Mouse (Mus musculus): ENCODE data around the gene Ubap2.

Gene Ubap2

DNA sequence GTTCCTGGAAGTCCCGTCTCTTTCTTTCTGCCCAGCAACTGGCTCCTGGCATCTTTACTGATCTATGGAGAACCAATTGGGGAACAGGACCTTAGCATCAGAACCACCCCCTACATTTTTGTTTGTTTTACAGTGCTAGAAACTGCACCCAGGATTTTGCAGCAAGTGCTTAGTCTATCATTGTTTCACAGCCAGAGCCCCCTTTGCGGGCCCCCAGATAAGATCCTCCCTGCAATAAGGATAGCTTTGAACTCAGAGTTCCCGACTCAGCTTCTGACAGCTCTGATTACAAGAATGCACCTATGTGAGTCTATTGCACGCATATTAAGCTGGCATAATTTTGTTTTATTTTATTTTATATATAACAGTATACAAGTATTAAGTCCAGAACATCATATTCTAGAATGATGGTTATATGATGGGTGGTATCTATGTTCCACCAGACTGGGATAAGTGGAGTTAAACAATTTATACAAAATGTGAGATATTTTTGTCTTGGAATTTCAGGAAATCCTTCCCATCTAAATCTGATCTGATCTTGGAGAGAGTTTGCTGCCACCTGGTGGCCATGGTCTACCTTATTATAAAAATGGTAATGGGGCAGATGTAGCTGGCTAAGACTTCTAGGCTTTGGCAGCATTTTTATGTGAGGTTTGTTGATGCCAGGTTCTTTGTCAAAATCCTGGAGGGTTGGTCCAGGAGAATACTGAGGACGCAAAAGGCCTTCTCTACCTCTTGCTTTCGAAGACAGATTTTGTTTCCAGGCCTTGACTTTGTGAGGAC, 109.1 kb downstream of the Ubap2 start:
- in situ Hi-C loops (cut with MboI, MseI): loop anchor here (5.0 kb wide), 1 partner anchor 34 kb away; no protein-coding TSS in a partner anchor

DNA sequence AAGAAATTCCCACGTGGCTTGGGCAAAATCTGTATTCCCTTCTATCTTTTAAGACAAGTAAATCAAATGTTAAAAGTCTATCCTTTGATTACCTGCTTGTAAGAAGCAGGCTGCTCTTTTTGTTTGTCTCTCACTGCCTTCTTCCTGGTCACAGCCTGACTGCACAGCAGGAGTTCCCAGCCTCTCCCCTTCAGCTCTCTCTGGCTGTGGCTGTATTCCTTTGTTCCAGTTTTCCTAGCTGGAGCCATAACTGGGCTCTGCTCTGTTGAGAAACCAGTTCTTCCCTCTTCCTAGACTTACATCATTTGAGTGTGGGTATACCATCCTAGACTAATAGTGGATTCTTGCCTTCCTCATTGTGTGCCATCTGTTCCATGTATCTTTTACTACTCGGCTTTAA, 110.0 kb downstream of the Ubap2 start:
- in situ Hi-C loops (cut with MboI, MseI): loop anchor here (5.0 kb wide), 1 partner anchor 33 kb away; no protein-coding TSS in a partner anchor

DNA sequence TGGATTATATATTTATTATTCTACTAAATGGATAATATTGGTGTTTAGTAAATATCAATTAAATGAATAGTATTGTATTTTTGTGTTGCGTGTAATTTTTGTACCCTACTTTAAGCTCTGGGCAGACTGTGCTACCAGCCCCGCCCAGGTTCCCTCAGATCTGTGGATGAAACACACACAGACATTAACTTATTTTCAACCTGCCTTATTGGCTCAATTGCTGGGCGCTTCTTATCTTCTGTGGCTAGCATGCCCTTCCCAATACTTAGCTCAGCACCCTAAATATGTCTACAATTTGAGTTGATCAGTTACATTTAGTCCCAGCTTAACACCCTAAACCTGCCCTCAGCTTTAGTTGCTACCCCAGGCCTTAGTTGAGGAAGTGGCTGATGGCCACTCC, 113.7 kb downstream of the Ubap2 start:
- in situ Hi-C loops (cut with MboI, MseI): no loop called here

DNA sequence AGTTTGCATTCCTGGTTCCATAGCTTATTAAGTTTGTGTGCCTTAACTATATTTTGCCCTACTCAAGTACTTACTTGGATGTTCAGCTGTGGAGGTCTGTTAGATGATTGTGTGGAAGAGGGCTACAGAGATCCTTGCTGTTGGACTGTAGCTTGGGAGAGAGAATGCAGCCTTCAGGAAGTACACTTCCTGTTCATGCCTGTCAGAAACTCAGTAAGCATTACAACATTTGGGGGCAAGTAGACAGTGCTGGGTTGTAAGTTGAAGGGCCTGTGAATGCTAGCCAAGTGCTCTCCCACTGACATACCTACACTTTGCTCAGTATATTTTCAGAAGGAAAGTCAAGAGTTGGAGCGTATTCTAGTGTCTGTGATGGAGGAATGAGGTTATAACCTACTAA, 116.7 kb downstream of the Ubap2 start:
- in situ Hi-C loops (cut with MboI, MseI): no loop called here

DNA sequence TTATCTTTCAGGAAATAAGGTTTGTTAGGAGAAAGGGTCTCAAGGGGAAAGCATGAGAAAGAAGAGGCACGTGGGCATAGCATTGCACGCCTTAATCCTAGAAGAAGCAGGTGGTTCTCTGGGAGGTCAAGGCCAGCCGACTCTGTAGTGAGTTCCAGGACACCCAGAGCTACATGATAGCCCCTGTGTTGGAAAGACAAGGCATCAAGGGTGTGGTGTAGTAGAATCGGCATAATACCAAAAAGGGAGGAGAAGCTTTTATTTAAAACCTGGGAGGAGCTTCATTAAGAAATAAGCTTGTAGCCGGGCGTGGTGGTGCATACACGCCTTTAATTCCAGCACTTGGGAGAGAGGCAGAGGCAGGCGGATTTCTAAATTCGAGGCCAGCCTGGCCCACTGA, 118.0 kb downstream of the Ubap2 start:
- in situ Hi-C loops (cut with MboI, MseI): no loop called here

DNA sequence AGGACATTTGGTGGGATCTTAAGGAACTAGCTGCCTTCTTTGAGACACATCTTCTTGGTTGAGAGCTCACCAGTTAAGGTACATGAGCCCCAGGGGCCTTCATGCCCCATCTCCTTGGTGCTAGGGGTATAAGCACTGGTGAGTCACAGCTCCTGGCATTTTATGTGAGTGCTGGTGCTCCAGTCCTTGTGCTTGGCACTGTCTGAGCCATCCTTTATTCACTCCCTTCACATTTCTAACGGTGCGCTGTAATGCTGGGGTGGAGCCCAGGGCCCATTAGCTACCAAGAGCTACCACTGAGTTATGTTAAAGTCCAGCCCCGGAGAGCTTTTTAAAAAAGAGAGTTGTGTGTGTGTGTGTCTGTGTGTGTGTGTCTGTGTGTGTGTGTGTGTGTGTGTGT, 121.8 kb downstream of the Ubap2 start:
- in situ Hi-C loops (cut with MboI, MseI): no loop called here

DNA sequence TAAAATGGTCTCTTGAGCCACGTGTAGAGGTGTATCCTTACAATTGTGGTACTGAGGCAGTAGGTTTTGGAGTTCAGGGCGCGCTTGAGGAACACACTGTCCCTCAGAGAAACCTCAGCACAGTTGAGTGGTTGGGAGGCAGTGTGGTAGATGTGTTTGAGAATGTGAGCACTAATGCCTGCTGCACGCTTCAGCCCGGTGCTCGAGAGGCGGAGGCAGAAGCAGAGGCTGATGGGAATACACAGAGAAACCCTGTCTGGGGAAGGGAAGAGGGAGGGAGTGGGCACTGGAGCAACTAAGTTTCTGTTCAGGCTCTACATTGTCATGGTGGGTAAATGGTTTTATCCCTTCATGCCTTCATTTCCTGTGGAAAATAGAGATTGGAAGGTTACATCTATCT, 123.8 kb downstream of the Ubap2 start:
- in situ Hi-C loops (cut with MboI, MseI): no loop called here

DNA sequence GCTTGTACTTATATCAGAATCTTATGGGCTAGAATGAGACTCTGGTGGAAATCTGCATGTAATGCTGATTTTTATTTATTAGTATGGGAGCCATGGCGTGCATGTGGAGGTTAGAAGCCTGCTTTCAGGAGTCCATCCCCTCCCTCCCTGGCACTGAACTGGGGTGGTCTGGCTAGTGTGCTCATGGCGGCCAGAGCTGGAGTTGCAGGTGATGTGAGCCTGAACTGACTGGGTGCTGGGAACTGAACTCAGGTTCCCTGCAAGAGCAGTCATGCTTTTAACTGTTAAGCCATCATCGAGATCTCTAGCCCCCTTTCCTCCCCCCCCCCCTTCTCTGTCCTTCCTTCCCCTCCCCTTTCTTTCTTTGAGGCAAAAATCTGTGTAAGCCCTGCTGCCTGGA, 125.1 kb downstream of the Ubap2 start:
- in situ Hi-C loops (cut with MboI, MseI): no loop called here

Data from T-helper 1 cell (primary cell).